Mouse (Mus musculus): ENCODE data around the gene Fkbp15. TPM values are rescaled to one million over a fixed set of nuclear protein-coding genes. Genes with fewer than 3 reads are reported as not detected.
A peak's percentile ranks its signal among the peaks of the same experiment; 100 is the strongest.

Gene Fkbp15
- polyA plus RNA-seq (2014; fragmentation: Nextera tagmentation; extraction: Ambion mirVana): 17.9 and 19.6 TPM in 2 replicates

DNA sequence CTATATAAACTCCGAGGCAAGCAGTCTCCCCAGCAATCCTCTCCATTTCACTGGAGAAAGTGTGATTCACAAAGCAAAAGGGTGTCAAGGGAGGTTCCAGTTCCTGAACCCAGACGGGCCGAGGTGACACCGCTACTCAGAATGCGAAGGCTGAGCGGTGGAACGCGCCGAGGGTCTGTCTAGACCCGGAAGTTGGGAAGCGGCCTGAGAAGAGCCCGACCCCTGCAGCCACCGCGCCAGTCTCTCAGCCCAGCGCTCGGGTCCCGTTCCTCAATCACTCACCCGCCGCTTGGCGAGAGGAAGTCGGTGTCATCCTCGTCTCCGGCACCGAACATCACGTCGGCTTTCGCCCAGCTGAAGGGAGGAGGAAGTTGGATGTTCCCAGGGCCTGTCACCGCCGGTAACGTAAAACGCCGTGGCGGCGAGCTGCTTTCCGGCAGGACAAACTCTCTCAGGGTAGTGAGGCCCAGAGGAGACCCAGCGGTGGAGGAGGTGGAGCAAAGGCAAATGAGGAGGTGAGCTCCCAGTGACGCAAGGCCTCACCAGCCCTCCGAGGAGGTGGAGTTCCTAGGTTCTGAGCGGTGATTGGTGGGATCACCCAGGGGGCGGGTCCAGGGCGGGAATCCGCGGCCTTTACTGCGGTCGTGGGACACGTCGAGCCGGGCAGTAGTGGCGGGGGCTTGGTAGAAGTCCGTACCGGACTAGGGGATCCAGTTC is at the start of gene Fkbp15, which contains the start of gene Slc31a1:
Fkbp15 (minus strand) TSS at position 461 of the 717 bp plus-strand sequence.
Slc31a1 (plus strand) TSS at position 640 of the 717 bp plus-strand sequence.
- Histone ChIP-seq H3K27ac (ENCODE audit: low read depth, low read length) (peak within 1 kb of the TSS; percentile 40; the same call in 1 of the 2 replicates), H3K9me3 (ENCODE audit: control insufficient read depth, low read length) (no peaks in the 10 kb centered on the region), H3K36me3 (ENCODE audit: control insufficient read depth, insufficient read depth, low read length) (no peaks in the 10 kb centered on the region), H3K9ac (ENCODE audit: low read length) (peak within 1 kb of the TSS; percentile 81), H3K4me1 (ENCODE audit: control insufficient read depth, insufficient read depth, low read length) (peaks cover 12% of the 10 kb centered on the region), H3K4me3 (ENCODE audit: low read depth, low read length) (peak within 1 kb of the TSS; percentile 61), H3K4me2 (peak within 1 kb of the TSS; percentile 80), H3K27me3 (ENCODE audit: control insufficient read depth, insufficient read depth, low read length) (no peaks in the 10 kb centered on the region)
- peak; percentile 100 for DNase-seq (ENCODE audit: low spot score, missing footprints)
- ATAC-seq (ENCODE audit: low FRiP score): peak; percentile 100
- WGBS: under 1% methylated on average over 51 of the region's 51 CpGs

DNA sequence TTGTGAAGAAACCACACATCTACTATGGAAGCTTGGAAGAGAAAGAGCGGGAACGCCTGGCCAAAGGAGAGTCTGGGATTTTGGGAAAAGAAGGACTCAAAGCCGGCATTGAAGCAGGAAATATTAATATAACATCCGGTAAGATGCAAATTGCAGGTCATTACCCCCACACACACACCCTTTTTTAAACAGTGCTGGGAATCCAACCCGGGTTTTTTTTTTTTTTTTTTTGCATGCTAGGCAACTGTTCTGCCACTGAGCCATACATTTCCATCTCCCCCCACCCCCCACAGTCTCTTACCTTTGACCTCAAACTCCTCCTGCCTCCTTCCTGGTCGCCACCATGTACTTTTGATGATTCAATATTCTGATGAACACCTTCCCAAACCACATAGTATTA is 49.3 kb upstream of the Fkbp15 start:
- Histone ChIP-seq H3K9ac (ENCODE audit: low read length) (peak overlapping the region; percentile 91), H3K36me3 (ENCODE audit: control insufficient read depth, insufficient read depth, low read length) (peaks cover 8% of the 10 kb centered on the region; the same call in 1 of the 2 replicates), H3K4me2 (peak overlapping the region; percentile 75), H3K4me3 (ENCODE audit: low read depth, low read length) (peak overlapping the region; percentile 76), H3K9me3 (ENCODE audit: control insufficient read depth, low read length) (no peaks in the 10 kb centered on the region), H3K27me3 (ENCODE audit: control insufficient read depth, insufficient read depth, low read length) (no peaks in the 10 kb centered on the region), H3K27ac (ENCODE audit: low read depth, low read length) (no peak overlapping the region), H3K4me1 (ENCODE audit: control insufficient read depth, insufficient read depth, low read length) (peaks cover 13% of the 10 kb centered on the region)
- 42% methylated on average over 6 of the region's 6 CpGs for WGBS
- ATAC-seq (ENCODE audit: low FRiP score) (no peak), DNase-seq (ENCODE audit: low spot score, missing footprints) (no peak)

DNA sequence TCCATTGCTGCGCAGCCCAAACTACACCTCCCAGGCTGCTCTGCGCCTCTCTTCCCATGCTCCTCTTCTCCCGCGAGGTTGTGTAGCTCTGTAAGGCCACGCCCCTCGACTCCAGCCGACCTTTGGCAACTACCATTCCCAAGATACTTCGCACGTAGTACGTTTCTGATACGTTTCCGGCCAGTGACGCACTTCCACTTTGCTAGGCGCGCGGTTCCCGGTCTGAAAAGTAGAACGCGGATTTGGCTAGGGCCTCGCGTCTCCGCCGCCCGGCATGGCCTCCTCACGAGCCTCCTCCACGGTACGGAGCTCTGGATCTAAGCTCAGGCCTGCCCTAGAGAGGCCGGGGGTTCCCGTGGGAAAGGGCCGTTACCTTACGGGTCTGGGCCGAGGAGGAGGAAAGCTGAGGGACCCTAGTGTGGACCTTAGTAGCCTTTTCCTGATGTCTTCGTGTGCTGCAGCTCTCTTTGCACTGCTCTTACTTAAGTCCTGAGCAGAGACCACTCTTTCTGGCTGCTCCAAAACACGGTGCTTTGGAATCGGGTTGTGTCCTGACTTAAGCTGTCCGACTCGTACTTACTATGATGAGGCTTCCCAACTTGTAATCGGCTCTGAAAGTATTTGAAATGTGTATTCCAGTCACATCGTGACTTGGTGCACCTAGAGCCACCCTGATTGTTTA is 48.4 kb upstream of the Fkbp15 start, which contains the start of the genes Cdc26 and Prpf4:
Cdc26 (minus strand) TSS at position 42 of the 682 bp plus-strand sequence.
Prpf4 (plus strand) TSS at position 197 of the 682 bp plus-strand sequence.
- Histone ChIP-seq H3K36me3 (ENCODE audit: control insufficient read depth, insufficient read depth, low read length) (peaks cover 4% of the 10 kb centered on the region; the same call in 1 of the 2 replicates), H3K27ac (ENCODE audit: low read depth, low read length) (peak within 1 kb of the TSS; percentile 57; the same call in 1 of the 2 replicates), H3K9ac (ENCODE audit: low read length) (peak within 1 kb of the TSS; percentile 91), H3K27me3 (ENCODE audit: control insufficient read depth, insufficient read depth, low read length) (no peaks in the 10 kb centered on the region), H3K4me3 (ENCODE audit: low read depth, low read length) (peak within 1 kb of the TSS; percentile 76), H3K4me2 (peak within 1 kb of the TSS; percentile 75), H3K4me1 (ENCODE audit: control insufficient read depth, insufficient read depth, low read length) (peaks cover 13% of the 10 kb centered on the region), H3K9me3 (ENCODE audit: control insufficient read depth, low read length) (no peaks in the 10 kb centered on the region)
- DNase-seq (ENCODE audit: low spot score, missing footprints) (peak; percentile 99), ATAC-seq (ENCODE audit: low FRiP score) (peak; percentile 99)
- under 1% methylated on average over 39 of the region's 39 CpGs for WGBS

DNA sequence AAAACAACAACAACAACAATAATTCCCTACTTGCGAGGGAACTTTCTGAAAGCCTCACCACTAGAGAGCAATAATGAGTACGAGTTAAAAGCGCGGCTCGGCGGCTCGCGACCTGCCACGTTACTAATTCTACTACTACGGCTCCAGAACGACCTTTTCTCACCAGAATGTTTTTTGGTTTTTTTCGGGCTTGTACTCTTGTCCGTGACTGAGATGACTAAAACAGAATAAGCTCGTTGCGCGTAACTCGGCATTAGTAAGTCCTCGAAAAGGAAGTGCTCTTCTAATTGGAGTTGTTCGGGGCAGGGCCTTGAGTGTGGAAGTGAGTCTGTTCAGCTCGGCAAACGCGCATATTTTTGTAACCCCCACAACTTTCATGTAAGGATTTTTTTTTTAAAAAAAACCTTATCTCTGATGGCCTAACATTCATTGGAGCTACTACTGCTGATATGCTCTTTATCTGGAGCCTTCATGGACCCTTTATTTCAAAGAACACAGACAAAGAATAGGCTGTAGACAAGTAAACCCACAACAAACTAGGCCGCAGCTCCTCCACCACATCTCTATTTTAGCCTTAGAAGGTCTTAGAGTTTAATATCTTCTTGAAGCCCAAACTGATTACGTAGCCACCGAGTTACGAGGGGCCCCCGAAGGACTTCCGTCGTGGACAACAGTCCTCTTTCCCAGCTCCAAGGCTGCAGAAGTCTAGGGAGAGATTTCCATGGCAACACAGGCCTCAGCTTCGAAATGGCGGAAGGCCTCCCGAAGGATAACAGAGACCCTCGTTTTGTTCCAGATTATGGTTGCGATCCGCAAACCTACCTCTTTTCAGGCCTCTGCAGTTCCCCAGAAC is 47.6 kb upstream of the Fkbp15 start:
- DNase-seq (ENCODE audit: low spot score, missing footprints) (peak; percentile 97), ATAC-seq (ENCODE audit: low FRiP score) (peak; percentile 65)
- H3K9ac ChIP-seq (ENCODE audit: low read length): peak overlapping the region; percentile 91
- H3K4me2 ChIP-seq: peak overlapping the region; percentile 35
- under 1% methylated on average over 35 of the region's 35 CpGs for WGBS
- no peaks in the 10 kb centered on the region for H3K27me3 ChIP-seq (ENCODE audit: control insufficient read depth, insufficient read depth, low read length)
- peaks cover 13% of the 10 kb centered on the region for H3K4me1 ChIP-seq (ENCODE audit: control insufficient read depth, insufficient read depth, low read length)
- peak overlapping the region; percentile 76 for H3K4me3 ChIP-seq (ENCODE audit: low read depth, low read length)
- H3K27ac ChIP-seq (ENCODE audit: low read depth, low read length): peak overlapping the region; percentile 15; the same call in 1 of the 2 replicates
- H3K9me3 ChIP-seq (ENCODE audit: control insufficient read depth, low read length): no peaks in the 10 kb centered on the region
- peaks cover 4% of the 10 kb centered on the region; the same call in 1 of the 2 replicates for H3K36me3 ChIP-seq (ENCODE audit: control insufficient read depth, insufficient read depth, low read length)

DNA sequence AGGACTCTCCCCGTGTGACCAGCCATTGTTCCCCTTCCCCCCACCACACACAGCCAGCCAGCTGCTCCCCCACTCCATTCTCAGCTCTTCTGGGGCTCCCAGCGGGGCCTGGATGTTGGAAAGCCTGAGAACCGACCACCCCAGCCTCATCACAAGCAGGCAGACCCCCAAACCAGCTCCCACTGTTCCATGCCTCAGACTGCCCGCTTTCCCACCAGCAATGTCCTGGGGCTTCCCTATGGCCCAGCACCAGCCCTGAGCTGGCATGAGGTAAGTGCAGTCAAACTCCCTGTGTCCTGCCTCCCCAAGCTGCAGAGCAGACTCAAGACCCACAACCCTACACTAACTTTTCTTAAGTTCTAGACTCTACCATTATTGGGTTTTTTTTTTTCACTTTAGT is 45.8 kb upstream of the Fkbp15 start:
- DNase-seq (ENCODE audit: low spot score, missing footprints) (no peak), ATAC-seq (ENCODE audit: low FRiP score) (no peak)
- no peaks in the 10 kb centered on the region for H3K9me3 ChIP-seq (ENCODE audit: control insufficient read depth, low read length)
- H3K4me1 ChIP-seq (ENCODE audit: control insufficient read depth, insufficient read depth, low read length): peaks cover 13% of the 10 kb centered on the region
- H3K36me3 ChIP-seq (ENCODE audit: control insufficient read depth, insufficient read depth, low read length): peaks cover 2% of the 10 kb centered on the region; the same call in 1 of the 2 replicates
- H3K27ac ChIP-seq (ENCODE audit: low read depth, low read length): no peak overlapping the region
- H3K9ac ChIP-seq (ENCODE audit: low read length): no peak overlapping the region
- 90% methylated on average over 4 of the region's 4 CpGs for WGBS
- no peaks in the 10 kb centered on the region for H3K27me3 ChIP-seq (ENCODE audit: control insufficient read depth, insufficient read depth, low read length)
- no peak overlapping the region for H3K4me2 ChIP-seq
- no peak overlapping the region for H3K4me3 ChIP-seq (ENCODE audit: low read depth, low read length)

DNA sequence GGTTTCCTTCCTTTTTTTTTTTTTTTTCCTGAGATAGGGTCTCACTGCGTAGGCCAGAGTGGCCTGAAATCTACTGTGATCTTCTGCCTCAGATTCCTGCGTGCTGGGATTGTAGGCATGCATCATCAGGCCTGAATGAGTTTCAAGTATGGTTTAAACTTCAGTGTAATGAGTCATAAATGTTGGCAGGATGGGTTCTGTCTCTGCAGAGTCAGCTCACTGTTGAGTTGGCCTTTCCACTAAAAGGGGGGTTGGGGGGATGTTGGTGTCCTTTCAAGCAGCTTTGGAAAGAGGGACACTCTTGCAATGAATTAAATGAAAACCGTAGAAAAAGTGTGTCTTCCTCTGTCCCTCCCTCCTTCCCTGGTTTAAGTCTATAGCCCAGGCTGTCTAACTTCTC is 38.6 kb upstream of the Fkbp15 start:
- no peak for ATAC-seq (ENCODE audit: low FRiP score)

DNA sequence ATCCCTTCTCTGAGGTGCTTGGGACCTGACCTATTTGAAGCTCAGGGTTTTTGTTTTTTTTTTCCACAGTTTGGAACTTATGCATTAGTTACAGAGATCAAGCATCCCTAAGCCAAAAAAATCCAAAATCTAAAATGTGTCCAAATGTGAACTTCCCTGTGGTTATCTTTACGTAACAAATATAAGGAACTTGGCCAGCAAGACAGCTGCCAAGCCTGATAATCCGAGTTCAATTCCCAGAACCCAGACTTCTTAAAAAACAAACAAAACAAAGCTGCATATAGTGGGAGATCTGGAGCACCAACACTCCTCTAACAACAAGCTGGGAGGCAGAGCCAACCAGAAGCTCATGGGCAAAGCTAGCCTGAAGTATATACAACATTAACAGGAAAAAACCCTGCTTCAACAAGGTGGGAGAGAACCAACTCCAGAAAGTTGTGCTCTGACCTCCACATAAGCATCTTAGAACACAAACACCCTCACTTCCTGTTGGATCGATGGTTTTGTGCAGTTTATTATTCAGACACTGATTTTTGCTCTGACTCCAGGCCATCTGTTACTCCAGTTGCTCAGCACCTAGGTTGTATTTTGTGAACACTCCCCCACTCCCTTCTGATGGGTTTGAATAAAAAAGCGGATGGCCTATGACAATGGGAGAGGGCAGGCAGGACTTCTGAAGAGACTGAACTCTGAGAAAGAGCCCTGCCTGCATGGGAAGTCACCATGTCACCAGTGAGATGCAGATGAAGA is 37.4 kb upstream of the Fkbp15 start:
- Histone ChIP-seq H3K27ac (ENCODE audit: low read depth, low read length) (no peak overlapping the region), H3K4me3 (ENCODE audit: low read depth, low read length) (no peak overlapping the region), H3K4me1 (ENCODE audit: control insufficient read depth, insufficient read depth, low read length) (no peaks in the 10 kb centered on the region), H3K27me3 (ENCODE audit: control insufficient read depth, insufficient read depth, low read length) (no peaks in the 10 kb centered on the region), H3K9me3 (ENCODE audit: control insufficient read depth, low read length) (no peaks in the 10 kb centered on the region), H3K4me2 (no peak overlapping the region), H3K9ac (ENCODE audit: low read length) (no peak overlapping the region), H3K36me3 (ENCODE audit: control insufficient read depth, insufficient read depth, low read length) (peaks cover 14% of the 10 kb centered on the region; the same call in 1 of the 2 replicates)
- DNase-seq (ENCODE audit: low spot score, missing footprints): no peak
- WGBS: 86% methylated on average over 4 of the region's 4 CpGs
- no peak for ATAC-seq (ENCODE audit: low FRiP score)

More for the DNA sequence above, 38.6 kb upstream of the Fkbp15 start:
- Histone ChIP-seq H3K9ac (ENCODE audit: low read length) (no peak overlapping the region), H3K36me3 (ENCODE audit: control insufficient read depth, insufficient read depth, low read length) (peaks cover 14% of the 10 kb centered on the region; the same call in 1 of the 2 replicates), H3K9me3 (ENCODE audit: control insufficient read depth, low read length) (no peaks in the 10 kb centered on the region), H3K4me2 (no peak overlapping the region), H3K27ac (ENCODE audit: low read depth, low read length) (no peak overlapping the region), H3K27me3 (ENCODE audit: control insufficient read depth, insufficient read depth, low read length) (no peaks in the 10 kb centered on the region), H3K4me1 (ENCODE audit: control insufficient read depth, insufficient read depth, low read length) (no peaks in the 10 kb centered on the region), H3K4me3 (ENCODE audit: low read depth, low read length) (no peak overlapping the region)
- DNase-seq (ENCODE audit: low spot score, missing footprints): no peak
- WGBS: 92% methylated on average over 3 of the region's 3 CpGs

DNA sequence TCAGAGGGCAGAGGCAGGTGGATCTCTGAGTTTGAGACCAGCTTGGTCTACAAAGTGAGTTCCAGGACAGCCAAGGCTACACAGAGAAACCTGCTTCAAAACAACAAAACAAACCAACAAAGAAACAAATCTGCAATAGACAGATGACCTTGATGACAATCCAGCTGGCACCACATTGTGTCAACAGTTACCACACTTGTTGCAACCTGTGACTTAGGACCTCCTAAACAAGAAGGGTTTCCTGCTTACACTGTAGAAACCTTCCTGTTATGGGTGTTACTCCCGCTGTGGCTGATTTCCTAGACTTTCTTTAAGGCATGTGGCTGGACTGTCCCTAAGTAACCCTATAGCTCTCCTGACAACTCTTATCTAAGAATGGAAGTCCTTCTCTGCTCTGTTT is 35.5 kb upstream of the Fkbp15 start:
- no peak for DNase-seq (ENCODE audit: low spot score, missing footprints)
- H3K4me2 ChIP-seq: no peak overlapping the region
- no peak for ATAC-seq (ENCODE audit: low FRiP score)
- no peaks in the 10 kb centered on the region for H3K9me3 ChIP-seq (ENCODE audit: control insufficient read depth, low read length)
- WGBS: 96% methylated on average over 1 of the region's 1 CpGs
- H3K27ac ChIP-seq (ENCODE audit: low read depth, low read length): no peak overlapping the region
- H3K27me3 ChIP-seq (ENCODE audit: control insufficient read depth, insufficient read depth, low read length): no peaks in the 10 kb centered on the region
- H3K36me3 ChIP-seq (ENCODE audit: control insufficient read depth, insufficient read depth, low read length): peaks cover 12% of the 10 kb centered on the region; the same call in 1 of the 2 replicates
- no peak overlapping the region for H3K9ac ChIP-seq (ENCODE audit: low read length)
- no peak overlapping the region for H3K4me3 ChIP-seq (ENCODE audit: low read depth, low read length)
- no peaks in the 10 kb centered on the region for H3K4me1 ChIP-seq (ENCODE audit: control insufficient read depth, insufficient read depth, low read length)
